Mouse (Mus musculus): ENCODE results near the gene Rgs3. TPM values are rescaled to one million over a fixed set of nuclear protein-coding genes. Genes with fewer than 3 reads are reported as not detected.

The Rgs3 gene
- total RNA-seq, 2 experiments from 2014 or later: 30.5 to 30.6 TPM

GRCm38 (mm10) chr4:62641656-62642055 is 82.0 kb downstream of the Rgs3 start:
- intact Hi-C loops (cut with DNase I): no loop called here
- DNase-seq (ENCODE audit: extremely low spot score in 1 of 2, low spot score in 2 of 2): no peak

- no peak for DNase-seq (ENCODE audit: extremely low spot score in 1 of 2, low spot score in 2 of 2)
- intact Hi-C loops (cut with DNase I): no loop called here
These were observed 83.8 kb downstream of the Rgs3 start for GRCm38 (mm10) chr4:62643401-62643800.

- intact Hi-C loops (cut with DNase I): no loop called here
- DNase-seq (ENCODE audit: extremely low spot score in 1 of 2, low spot score in 2 of 2): no peak
These were observed 84.6 kb downstream of the Rgs3 start for GRCm38 (mm10) chr4:62644031-62644793.

- no peak for DNase-seq (ENCODE audit: extremely low spot score in 1 of 2, low spot score in 2 of 2)
- intact Hi-C loops (cut with DNase I): no loop called here
These were observed 87.1 kb downstream of the Rgs3 start for GRCm38 (mm10) chr4:62646556-62647248.

- intact Hi-C loops (cut with DNase I): no loop called here
- DNase-seq (ENCODE audit: extremely low spot score in 1 of 2, low spot score in 2 of 2): no peak
These were observed 89.2 kb downstream of the Rgs3 start for GRCm38 (mm10) chr4:62648848-62649247.

GRCm38 (mm10) chr4:62649536-62650230 is 90.0 kb downstream of the Rgs3 start:
- intact Hi-C loops (cut with DNase I): no loop called here
- DNase-seq (ENCODE audit: extremely low spot score in 1 of 2, low spot score in 2 of 2): no peak

GRCm38 (mm10) chr4:62651179-62651760 is 91.6 kb downstream of the Rgs3 start:
- no peak for DNase-seq (ENCODE audit: extremely low spot score in 1 of 2, low spot score in 2 of 2)
- intact Hi-C loops (cut with DNase I): no loop called here

- DNase-seq (ENCODE audit: extremely low spot score in 1 of 2, low spot score in 2 of 2): no peak
- intact Hi-C loops (cut with DNase I): no loop called here
These were observed 92.6 kb downstream of the Rgs3 start for GRCm38 (mm10) chr4:62652215-62652614.

- DNase-seq (ENCODE audit: extremely low spot score in 1 of 2, low spot score in 2 of 2): no peak
- intact Hi-C loops (cut with DNase I): no loop called here
These were observed 93.5 kb downstream of the Rgs3 start for GRCm38 (mm10) chr4:62652921-62653757.

- intact Hi-C loops (cut with DNase I): no loop called here
- DNase-seq (ENCODE audit: extremely low spot score in 1 of 2, low spot score in 2 of 2): no peak
These were observed 94.4 kb downstream of the Rgs3 start for GRCm38 (mm10) chr4:62653922-62654661.

GRCm38 (mm10) chr4:62659264-62659663 is 99.6 kb downstream of the Rgs3 start:
- no peak for DNase-seq (ENCODE audit: extremely low spot score in 1 of 2, low spot score in 2 of 2)
- intact Hi-C loops (cut with DNase I): no loop called here

GRCm38 (mm10) chr4:62659861-62660553 is 100.4 kb downstream of the Rgs3 start:
- no peak for DNase-seq (ENCODE audit: extremely low spot score in 1 of 2, low spot score in 2 of 2)
- intact Hi-C loops (cut with DNase I): no loop called here

GRCm38 (mm10) chr4:62660554-62660864 is 100.9 kb downstream of the Rgs3 start:
- intact Hi-C loops (cut with DNase I): no loop called here
- DNase-seq (ENCODE audit: extremely low spot score in 1 of 2, low spot score in 2 of 2): no peak

GRCm38 (mm10) chr4:62661311-62661849 is 101.7 kb downstream of the Rgs3 start:
- DNase-seq (ENCODE audit: extremely low spot score in 1 of 2, low spot score in 2 of 2): no peak
- intact Hi-C loops (cut with DNase I): no loop called here

- DNase-seq (ENCODE audit: extremely low spot score in 1 of 2, low spot score in 2 of 2): peak; percentile 23 to 64
- intact Hi-C loops (cut with DNase I): no loop called here
These were observed 103.7 kb downstream of the Rgs3 start for GRCm38 (mm10) chr4:62663348-62663747.

- intact Hi-C loops (cut with DNase I): no loop called here
- DNase-seq (ENCODE audit: extremely low spot score in 1 of 2, low spot score in 2 of 2): no peak
These were observed 106.2 kb downstream of the Rgs3 start for GRCm38 (mm10) chr4:62665842-62666241.

- DNase-seq (ENCODE audit: extremely low spot score in 1 of 2, low spot score in 2 of 2): no peak
- intact Hi-C loops (cut with DNase I): no loop called here
These were observed 109.0 kb downstream of the Rgs3 start for GRCm38 (mm10) chr4:62668666-62669065.
